Mouse (Mus musculus) cerebellum, postnatal 36 days (tissue): ENCODE data around the gene Adamts16.

Experiments used
- DNase-seq, 2 experiments: peaks; one replicate each; pipeline ENCODE4 v3.0.0; 2021 to 2022; ENCODE audit warnings: mixed read lengths in 2 of 2

The Adamts16 gene

DNA sequence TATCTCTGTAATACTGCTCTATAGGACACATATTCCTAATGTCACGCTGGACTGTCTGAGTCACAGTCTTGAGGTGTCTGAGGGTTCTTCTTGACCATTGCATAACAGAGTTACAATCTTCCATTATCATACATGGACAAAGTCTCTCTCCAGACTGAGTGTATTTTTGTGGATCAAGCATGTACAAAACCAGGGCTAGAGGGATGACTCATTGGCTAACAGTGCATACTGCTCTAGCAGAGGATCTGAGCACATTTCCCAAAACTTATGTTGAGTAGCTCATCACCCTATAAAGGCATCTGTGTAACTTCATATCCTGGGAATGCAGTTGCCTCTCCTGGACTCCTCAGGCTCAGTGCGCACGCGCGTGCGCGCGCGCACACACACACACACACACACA lies 81.4 kb downstream of the Adamts16 start:
- DNase-seq = no peak

DNA sequence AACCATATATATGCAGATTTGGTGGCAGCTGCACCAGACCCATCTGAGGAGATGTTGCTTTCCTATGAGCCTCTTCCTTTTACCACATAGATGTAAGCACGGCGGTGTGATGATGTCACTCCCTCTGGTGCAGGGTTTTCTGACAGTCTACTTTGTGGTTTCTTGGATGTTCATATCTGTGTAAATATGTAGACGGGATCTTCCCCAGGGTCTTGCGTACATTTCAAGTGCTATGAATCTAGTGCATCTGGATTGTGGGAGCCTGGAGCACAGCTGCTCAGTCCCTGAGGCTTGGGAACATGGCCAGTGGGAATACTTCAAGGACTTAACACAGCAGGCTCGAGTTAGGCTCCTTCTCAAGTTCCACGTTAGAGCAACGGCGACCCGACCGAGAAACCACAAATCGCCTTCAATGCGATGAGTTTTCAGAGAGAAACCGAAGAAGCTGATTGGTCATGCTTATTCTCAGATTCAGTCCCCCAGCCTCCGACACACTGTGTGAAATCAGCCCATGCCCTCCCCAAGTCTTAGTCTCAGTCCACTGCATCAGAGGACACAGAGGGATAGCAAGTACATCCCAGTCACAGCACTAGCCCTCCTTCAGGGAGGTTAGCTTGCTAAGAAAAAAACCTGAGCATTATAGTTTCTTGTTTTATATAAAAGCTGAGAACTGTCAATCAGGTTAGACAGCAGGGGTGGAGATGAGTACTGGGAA lies 95.2 kb downstream of the Adamts16 start:
- no peak for DNase-seq

DNA sequence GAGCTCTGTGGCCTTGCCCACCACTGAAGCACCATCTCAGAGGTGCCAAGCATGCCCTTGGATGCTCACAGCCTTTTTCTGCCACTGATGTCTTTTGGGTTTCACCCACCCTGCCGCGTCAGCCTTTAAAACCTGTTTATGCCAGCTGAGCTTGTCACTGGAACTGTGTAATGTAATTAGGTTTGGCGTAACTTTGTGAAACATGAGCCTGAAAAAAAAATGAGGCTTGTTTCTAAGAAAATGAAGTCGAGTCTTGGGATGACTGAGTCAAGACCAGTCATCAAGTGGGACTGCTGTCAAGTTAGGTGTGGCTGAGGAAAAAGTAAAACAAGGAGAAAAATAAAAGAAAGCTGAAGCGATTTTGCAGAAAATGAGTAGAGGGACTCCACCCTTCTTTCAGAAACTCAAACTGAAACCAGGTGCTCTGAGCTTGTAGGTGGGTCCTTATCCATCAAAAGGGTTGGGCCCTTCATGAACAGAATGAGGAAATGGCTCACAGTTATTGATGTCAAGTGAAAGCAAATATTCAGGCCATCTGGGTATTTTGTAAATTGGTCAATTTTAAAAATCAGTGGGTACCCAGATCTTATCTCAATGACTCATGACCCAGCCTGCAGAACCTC lies 97.1 kb downstream of the Adamts16 start:
- DNase-seq = no peak

DNA sequence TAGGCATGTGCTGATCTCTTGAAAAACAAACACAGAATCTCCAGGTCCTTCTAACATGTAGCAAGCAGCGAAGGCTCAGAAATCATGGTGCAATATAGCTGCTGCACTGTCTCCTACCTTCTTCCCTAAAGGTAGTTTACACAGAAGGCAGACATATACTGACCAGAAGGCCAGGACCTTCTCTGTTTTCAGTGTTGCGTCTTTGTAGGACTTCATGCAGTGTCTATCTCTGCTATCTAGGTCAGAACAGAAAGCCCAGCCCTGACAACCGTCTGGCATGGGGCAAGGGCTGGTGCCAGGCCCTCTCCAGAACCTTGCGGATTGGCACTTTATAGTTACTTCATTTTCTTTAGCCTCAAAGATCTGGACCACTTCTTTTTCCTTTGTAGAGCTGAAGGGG lies 98.9 kb downstream of the Adamts16 start:
- DNase-seq = no peak

DNA sequence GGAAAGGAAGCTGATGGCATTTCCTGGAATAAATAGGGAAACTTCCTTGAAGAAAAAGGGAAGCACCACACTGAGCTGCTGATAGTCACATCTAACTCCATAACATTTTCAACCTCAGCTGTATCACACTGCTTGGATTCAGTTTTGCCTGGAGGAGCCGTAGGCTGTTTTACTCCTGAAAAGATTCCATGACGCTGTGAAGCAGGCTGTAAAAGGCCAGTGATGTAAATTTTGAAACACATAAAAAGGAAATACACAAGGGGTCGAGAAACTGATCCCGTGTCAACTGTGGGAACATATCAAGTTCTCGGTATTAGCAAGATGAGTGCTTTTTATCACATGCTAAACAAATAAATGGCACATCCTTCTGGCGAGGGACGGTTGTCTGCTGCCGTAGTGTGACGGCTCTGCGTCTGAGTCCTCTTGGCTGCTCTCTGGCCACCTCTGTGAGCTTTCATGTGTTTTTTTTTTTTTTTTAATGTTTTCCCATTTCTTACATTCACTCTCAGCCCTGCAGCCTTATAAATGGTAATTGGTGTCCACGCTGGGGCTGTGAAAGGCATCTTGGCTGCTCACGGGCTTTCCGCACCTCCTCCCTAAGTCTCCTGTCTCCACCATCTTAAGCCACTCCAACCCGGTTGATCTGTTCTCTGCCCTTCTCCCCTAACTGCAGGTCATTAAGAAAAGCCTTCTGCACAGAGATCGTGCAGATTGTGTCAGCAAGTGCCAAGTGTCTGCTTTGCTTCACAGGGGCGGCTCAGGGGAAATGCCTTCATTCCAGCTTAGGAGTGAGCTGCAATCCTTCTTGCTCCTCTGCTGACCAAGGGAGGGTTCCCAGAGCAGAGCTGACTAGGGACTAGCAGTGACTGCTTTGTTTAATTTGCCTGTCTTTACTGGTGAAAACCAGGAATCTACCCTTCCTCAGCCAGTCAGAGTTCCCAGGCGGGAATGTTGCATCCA lies 101.0 kb downstream of the Adamts16 start:
- DNase-seq = no peak

DNA sequence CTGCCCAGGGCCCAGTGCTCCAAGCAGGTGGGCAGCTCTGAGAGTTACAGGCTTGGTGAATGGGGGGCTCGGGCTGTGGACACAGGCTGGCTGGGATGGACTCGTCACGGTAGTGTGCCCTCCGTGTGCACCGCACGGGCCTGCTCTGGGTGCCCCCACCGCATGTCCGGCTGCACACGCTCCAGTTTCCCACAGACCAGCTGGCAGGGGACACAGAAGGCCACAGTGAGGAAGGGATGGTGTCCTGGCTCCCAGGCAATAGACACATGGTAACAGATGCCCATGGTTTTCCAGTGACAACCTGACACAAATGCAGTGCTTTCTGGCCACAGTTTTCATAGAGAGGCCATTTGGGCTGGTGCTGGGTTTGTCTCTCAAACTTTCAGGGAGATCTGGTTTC lies 102.8 kb downstream of the Adamts16 start:
- DNase-seq = no peak

DNA sequence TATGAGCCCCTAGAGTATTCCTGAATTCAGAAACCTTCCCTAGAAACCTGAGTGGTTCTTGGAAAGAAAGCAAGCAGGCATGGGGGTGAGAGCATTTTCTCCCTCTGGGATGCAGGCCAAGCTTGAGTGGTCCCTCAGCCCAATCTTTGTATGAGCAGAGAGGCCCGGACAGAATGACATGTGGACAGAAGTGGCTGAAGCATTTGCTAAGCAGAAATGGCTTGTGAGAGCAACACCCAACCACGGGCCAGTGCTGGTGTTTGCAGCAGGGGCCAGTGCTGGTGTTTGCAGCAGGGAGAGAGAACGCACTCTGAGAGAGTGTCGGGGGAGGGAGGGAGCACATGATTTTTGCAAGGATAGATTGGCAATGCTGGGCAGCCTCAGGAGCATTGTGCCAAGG lies 105.2 kb downstream of the Adamts16 start:
- no peak for DNase-seq

DNA sequence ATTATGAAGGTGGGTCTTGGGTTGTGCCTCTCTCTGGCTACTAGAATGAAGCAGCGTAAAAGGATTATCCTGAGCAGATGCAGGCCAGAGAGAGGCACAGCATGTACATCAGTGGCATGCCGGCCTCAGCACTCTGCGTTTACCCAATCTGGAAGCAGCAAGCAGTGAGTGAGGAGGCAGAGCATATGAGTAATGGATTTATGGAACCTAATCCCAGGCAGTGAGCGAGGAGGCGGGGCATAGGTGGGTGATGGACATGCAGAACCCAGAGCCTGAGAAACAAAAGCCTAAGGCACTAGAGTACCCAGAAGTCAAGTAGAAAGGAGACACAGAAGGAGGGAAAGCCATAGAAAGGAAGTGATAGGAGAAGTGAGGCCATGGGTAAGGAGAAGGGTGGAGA lies 107.0 kb downstream of the Adamts16 start:
- DNase-seq = no peak

DNA sequence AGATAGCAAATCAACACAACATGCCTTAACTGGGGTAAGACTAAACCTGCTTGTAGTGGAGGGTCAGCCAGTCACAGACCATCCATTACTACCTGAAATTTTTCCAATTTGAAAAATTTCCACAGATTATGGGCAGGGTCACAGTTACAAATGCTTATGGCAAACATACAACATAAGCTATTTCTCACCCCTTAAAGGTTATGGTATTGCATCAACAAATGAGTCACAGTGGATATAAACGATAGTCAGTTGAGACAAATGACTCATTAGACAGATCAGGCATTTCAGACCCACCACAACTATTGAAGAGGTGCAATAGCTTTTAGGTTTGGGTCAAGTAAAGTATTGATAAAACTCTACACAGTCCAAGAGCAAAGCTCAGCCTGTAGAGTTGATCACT lies 107.7 kb downstream of the Adamts16 start:
- no peak for DNase-seq

DNA sequence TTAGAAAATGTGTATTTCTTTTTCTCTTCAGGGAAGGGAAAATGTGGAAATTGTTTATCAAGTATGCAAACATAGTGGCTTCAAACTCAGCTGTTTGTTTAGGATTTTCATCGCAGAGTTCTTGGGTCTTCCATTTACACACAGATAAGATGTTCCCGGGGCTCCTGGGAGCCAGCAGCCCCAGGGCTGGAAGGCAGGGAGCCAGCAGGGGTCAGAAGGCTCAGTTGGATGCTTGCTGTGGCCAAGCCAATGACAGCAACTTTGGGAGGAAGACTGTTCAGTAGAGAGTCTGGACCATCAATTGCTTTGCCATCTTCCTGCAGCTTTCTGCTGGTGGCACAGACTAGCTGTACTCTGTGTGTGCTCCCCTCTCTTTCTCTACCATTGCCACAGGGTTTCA lies 108.4 kb downstream of the Adamts16 start:
- no peak for DNase-seq

DNA sequence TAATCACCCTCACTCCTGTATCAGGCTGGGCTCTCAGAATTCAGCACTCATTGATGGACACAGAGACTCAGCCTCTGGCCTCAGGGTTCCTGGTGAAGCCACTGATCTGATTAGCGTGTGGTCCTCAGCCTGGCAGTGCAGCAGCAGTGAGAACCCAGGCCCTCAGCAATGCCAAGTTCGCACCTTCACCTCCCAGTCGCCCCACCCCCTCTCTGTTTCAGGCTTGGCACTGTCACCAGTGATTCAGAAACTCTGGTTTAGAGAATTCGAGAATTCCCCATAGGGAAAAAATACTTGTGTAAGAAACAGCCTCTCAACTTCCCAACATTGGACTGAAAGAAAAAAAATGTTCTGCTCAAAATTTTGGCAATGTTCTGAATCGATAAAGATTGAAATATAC lies 108.8 kb downstream of the Adamts16 start:
- no peak for DNase-seq

DNA sequence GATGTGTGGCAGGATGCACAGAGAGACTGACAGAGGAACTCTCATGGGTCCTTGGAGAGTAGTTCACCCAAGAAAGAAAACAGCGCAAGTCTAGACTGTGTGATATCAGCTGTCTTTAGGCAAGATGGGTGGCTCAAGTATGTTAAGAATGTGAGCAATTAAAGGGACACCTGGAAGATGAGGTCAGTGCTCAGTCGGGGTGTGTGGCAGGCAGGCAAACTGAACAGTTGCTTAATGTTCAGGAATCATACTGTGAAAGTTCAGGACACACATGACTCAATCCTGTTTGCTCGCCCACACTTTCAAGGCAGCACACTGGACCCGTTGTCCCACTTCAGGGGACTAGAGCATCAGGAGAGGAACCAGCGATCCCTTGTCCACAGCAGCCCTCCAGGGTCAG lies 110.3 kb downstream of the Adamts16 start:
- no peak for DNase-seq

DNA sequence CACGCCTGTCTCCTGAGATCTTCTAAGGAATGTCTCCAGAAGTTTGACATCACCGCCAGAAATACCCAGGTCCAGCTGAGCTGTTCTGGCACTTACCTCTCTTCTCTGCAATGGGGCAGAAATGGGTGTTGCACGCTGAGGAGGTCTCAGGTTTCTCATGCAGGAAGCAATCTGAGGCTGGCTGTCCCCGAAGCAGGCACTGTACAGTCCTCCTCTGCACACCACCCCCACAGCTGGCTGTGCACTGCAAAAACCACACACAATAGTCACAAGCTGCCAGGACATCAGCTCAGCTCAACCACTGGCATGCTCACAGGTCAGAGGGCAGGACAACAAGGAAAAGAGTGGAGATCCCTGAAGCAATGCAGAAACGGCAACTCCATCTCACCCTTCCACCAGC lies 111.6 kb downstream of the Adamts16 start:
- no peak for DNase-seq

DNA sequence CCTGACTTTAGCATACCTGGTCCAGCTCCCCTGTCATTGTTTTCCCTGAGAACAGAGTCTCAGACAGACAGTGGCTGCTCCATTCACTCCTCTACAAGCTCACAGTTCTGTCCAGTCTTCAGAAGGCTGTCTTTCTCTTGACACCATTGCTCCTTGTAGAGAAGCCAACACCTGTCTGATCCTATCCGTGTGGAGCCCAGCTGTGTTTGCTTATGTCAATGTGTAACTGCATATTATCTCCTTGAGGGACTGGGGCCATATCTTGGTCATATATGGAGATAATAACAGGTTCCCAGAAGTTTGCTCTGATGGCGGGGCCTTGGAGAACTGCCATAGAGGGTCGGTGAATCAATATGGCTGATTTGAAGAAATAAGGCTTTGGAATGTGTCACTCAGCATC lies 115.4 kb downstream of the Adamts16 start:
- no peak for DNase-seq

DNA sequence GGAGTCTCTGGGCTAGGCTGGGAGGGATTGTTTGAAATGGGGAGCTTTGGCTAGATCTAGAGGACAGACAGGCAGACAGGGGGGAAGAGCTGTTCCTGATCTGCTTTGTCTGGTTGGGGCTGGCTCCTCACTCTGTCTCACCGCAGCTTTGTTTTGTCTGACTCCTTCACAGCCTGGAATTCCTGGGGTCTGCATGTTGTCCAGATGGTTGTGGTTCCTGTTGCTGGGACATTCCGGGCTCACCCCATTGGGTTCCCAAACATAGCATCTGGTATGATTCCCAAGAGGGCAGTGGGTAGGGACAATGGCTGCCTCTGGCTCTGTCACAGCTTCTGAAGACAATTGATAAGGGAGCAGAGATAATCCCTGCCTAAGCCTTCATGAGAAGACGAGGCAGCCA lies 117.0 kb downstream of the Adamts16 start:
- DNase-seq = no peak

DNA sequence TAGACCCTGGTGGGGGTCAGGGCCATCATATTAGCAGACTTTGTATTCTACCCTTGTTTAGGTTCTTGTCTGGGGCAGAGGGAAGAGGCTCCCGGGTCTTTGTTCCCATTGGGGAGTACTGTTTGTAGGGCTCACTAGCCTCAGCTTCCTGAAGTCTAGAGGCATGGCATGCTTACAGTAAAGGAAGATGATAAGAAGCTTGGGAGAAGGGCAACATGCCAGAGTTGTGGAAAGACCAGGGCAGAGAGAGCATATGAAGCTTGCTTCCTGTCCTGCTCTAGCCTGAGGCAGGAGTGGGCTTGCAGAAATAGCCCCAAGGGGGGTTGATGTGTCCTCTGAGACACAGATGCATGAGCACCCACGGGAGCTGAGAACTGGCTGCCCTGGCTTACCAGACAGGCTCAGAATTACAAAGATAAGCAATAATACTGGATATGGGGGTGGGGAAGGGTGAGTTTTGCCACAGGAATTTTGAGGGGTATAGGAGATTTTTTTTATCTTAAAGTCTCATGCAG lies 117.4 kb downstream of the Adamts16 start:
- DNase-seq = no peak

DNA sequence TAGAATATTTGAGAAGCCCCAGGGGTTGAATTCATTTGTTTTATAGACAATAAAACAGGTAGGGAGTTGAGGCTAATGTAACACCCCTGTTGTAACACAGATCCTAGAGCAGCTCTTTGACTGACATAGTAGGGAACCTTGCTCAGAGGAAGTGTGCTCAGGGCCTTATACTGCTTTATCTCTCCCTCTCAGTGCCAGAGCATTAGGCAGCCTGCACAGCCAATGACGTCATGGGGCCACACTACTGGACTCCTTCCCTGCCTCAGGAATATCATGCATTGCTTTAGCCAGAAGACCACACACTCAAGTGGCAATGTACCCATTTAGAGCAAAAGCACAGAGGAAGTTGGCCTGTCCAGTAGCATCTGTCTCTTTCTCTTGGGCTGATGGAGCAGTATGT lies 121.6 kb downstream of the Adamts16 start:
- DNase-seq = no peak

DNA sequence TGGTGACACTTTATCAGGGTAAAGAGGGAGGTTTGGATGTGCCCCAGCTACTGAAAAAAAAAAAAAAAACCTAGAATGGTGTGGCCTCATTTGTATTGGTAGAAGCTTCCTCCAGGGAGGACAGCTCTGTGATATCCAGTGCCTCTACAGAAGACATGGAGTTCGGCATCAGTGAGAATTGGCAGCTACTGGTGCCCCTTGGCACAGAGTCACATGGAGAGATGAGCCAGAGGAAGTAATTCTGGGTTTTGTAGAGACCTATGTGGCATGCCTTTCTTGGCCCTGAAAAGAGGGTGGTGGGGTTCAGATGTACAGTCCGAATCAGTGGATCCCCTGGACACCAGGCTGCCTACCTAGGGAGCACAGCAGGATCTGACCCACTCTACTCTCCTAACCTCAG lies 122.8 kb downstream of the Adamts16 start:
- peak in 1 of 2 experiments; percentile 20 for DNase-seq

DNA sequence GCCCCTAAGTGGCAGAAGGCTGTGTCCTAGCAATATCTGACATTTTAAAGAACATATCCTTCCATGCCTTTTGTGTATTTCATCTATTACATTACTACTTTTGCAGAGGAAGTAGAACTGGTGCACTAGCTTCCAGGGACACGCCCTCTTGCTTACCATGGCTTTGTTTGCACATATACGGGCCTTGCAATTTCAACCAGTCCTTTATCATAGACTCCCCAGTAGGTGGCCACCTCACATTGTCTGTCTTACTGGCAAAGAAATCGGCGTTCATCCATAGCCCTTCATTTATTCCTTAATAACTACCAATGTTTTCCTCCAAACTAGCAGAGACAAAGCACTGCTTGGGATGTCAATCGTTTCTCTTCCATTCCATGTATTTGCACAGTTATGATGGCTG lies 125.6 kb downstream of the Adamts16 start:
- no peak for DNase-seq

DNA sequence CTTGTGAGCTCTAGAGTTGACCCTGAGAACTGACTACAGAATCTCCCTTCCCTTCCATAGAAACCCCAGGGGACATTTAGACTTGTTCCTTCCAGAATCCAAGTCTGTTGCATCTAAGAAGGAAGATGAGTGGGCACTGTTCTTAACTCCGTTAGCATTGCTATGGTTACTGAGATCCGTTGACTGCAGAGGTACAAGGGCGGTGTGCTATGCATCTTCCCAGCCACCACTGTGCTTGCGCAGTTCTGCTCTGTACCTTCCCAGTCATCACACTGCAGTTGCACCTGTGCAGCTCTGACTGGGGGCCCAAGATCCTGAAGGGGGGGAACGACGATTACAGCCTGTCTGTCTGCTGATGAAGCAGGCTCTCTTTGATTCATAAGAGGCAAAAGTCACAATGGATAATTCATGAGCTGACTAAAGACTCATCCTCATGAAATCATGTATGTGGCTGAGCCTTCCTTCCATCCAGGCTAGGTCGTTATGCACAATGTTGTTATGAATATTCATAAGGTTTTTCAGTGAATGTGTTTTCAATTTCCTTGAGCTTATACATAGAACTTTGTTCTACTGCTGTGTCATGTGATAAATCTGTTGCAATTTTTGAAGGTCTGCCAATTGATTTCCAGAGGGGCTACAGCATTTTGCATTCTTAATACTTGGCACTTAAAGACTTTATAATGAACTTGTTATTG lies 127.4 kb downstream of the Adamts16 start:
- no peak for DNase-seq

DNA sequence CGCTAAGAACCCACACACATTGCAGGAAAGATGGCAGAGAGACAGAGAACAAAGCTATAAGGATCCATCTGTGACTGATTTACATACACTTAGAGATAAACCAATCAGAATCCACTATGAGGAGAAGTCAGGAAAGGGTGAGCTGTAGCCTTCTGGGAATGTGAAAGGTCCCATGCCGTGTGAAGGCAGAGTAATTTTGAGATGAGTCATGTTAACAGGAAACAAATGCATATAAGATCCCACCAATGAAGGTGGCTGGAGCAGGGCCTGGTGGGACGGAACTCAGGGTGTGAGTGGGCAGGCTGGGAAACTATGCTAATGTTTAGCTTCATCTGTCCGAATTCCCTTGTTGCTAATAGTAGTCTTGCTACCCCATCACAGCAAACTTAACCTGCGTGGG lies 128.3 kb downstream of the Adamts16 start:
- no peak for DNase-seq

DNA sequence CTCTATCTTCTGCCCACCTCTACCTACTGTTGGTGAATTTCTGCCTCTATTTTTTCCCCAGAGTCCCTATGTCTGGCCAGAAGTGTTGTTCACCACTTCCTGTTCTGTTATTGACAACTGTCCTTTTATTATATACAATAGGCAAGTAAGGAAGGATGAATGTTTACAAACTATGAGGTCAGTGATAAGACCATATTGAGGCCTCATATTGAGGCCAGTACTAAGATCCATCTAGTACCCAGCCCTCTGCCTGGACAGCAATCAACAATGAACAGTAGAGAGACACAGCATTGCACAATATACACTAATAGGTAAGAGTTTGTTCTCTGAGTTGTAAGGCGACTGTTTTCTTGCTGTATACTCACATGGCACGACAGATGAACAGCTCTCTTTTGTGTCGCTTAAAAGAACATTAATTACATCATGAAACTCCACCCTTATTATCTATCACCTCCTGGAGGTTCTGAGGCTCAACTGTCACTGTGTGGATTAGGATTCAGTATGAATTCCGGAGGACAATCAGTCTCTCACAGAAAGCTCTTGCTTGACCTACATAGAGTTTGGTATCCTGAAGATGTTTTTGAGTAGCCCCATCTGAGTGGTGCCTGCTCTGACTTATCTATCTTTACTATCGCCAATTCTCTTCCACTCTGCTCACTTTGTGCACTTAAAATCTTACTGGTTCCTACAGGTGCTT lies 134.3 kb downstream of the Adamts16 start:
- DNase-seq = no peak
